Mouse (Mus musculus) frontal cortex, postnatal 25 days (tissue): ENCODE results near the gene Zxdc.

ENCODE experiments used
- DNase-seq, 2 experiments: peaks; one replicate each; pipeline ENCODE4 v3.0.0; 2022; ENCODE audit warnings: low spot score in 2 of 2

Zxdc gene

DNA sequence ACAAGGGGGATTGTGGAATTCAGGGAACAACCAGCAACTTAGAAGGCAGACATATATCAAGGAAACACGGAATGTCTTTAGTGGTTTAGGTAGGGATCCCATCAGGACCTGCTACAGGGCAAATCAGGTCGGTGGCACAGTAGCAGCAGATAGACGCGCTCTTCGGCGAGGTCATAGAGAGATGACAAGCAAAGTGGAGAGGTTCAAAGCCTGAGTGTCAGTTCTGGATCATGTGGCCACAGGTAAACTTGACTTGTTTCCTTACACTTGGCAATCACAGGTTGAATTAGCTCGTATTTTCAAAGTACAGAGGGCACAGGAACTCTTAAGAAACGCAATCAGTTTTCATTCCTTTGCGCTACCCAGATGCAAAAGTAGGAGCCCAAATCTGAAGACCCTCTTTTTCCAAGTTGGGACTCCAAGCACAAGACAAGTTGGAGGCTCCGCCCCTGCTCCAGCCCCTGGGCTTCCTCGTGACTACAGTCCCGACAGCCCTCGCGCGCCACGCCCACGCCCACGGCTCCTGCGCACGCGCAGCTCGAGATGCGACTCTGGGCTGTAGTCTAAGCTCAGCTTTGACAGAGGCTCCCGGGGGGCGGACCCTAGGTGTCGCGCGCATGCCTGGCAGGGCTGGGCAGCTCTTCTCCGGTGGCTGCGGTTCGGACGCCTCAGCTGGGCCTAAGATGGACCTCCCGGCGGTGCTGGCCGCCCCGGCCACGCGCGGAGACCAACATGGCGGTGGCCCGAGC is at the start of gene Zxdc:
Gene Zxdc, plus strand, starts transcription at position 517 of the 749 bp plus-strand sequence.
- DNase-seq, result peak; percentile 99 to 100

DNA sequence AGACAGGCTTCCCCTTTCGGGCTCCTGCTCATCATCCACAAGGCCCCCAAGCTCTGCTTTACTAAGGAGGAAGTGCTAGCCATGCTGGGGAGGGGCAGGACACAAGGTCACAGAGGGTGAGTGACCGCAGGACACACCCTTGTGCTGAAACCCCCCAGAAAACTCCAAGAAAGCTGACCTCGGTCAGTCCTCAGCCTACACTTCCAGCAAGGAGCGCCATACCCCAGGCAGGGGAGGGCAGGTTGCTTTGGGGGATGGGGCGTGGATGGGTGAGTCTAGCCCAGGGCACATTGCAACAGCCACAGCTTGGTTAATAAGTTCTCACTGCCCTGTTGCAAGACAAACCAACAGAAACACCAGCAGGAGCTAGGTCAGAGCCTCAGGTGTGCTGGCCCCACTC is 48.9 kb upstream of the Zxdc start:
- no peak for DNase-seq

DNA sequence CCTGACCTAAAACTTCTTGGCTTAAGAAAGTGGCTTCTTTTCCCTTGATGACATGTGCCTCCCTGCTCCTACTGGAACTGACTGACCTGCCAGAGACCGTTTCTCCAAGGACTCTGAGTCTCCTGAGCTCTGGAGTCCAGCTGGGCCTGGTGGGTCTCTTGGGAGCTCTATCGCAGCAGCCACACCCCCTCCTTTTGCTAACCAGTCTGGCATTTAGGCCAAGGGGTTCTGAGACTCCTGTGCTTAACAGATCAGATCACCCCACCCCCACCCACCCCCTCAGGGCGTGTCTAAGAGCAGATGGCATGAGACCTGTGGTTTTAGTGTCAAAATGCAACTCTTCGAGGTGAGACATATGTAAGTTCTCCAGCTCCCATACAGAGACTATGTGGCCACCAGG is 47.5 kb upstream of the Zxdc start:
- no peak for DNase-seq

DNA sequence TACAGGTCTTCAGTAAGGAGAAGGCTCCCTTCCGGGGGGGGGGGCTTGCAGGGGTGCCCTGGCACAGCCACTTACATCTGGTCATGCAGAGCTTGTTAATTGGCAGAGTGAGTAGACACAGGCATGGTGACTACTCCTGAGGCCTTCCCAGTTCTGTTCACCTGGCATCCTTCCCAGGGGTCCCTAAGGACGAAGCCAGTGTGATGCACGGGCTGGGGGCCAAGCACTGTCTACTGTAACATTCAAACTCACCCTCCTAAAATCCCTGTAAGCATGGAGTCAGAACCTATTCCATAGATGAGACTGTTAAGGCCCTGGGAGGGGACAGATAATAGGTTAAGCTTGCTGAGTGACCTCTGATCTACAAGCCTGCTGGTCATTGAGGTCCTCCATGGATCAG is 45.3 kb upstream of the Zxdc start:
- no peak for DNase-seq

DNA sequence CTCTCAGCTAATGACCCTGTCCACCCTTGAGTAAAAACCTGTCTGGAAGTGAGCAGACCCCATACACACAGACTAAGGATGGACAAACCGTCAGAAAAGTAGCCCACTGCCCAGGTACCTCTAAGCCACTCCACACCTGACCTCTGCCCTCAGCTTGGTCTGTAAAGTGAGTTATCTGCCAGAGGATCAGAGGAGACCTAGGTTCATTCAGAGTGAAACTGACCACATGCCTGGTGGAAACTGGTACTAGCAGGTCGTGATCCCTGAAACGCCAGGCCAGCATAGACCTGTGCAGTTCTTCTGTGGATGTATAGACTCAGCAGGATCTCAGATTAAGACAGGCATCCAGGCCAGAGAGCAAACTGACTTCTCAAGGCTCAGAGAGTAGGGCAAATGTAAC is 44.8 kb upstream of the Zxdc start:
- no peak for DNase-seq

DNA sequence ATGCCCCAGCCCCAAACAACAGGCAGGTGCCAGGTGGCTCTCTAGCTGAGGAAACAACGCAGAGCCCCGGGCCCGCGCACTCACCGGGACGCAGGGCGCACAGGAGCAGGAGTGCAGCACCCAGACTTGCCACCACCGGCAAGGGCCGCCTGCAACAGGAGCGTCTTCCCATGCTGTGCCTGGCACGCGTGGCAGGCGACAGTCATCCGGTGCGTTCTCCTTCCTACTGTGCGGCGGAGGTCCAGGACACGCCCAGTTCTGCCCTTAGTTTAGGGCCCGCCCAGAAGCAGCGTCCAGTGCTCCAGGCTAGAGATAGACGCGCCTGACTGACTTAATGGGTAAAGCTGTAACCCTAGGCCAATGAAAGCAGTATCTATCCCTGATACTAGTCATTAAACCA is 44.3 kb upstream of the Zxdc start, which contains the start of gene Chst13:
Gene Chst13, minus strand, starts transcription at position 195 of the 400 bp plus-strand sequence.
- no peak for DNase-seq

DNA sequence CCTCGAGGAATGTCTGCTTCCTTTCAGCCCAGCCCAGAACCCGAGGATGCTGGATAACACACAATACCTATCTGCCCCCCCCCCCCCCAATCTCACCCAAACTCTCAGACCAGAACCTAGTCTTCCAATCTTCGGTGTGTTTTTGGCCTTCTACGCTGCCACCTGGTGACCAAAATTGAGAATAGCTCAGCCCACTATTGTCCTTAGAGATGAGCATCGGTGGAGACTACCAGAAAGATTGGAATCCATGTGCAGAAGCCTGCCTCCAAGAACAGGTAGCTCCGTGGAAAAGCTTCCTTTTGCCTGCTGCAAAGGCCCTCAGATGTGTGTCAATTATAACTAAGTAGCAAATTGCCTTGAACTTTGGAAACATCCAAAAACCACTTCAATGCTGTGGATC is 41.6 kb upstream of the Zxdc start:
- DNase-seq, result no peak

DNA sequence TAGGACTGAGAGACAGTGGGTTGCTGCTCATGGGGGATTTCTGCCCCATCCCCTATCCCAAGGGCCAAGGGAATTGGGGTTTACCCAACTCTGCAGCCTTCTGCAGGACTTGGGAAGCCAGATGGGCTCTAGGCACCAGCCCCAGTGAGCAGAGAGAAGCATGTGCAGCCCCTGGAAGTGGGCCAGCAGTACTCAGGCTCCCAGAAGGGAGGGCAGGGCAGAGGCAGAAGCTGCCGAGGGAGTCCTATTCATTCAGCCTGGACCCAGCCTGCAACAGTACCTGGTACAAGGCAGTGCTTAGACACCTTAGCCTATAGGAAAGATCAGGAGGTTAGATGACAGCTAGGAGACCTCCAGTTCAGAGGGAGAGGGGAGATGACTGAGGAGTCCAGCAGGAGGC is 39.3 kb upstream of the Zxdc start:
- DNase-seq, result no peak

DNA sequence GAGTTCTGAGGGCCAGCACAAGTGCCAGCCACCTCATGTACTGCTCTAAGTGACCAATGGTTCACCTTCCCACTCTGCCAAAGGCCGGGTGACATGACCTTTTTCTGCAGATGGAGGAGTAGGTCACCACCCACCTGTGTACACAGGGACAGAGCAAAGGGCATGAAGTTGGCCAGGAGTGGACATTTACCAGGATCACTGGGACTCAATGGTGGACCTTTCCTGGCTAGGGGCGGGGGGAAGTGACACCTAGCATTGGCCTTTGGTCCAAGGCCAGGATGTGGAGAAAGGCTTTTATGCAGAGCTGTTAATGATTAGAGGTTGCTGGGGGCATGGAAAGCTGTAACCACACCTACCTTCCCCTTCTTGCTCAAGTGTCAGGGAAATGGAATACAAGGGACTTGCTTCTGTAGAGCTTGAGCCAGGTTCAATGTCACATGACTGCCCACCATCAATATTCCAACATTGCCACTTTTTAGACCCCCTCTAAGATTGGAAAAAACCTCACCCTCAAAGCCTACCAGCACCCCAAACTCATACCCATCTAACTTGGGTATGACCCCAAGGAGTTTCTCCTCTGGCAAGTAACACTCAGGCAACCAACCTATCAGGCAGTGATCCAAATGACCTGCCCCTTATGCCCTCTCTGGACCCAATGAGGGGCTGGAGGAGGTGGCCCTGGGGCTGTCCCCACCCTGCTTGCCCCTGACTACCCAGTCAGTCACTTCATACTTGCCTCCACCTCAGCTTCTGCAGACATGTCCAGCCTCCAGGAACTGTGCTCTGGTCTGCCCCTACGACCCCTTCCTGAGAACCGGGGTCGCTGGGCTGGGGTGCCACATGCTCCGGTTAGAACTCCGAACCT is 36.5 kb upstream of the Zxdc start, which contains the start of gene Uroc1:
Gene Uroc1, plus strand, starts transcription at position 724 of the 865 bp plus-strand sequence.
- DNase-seq, result no peak

DNA sequence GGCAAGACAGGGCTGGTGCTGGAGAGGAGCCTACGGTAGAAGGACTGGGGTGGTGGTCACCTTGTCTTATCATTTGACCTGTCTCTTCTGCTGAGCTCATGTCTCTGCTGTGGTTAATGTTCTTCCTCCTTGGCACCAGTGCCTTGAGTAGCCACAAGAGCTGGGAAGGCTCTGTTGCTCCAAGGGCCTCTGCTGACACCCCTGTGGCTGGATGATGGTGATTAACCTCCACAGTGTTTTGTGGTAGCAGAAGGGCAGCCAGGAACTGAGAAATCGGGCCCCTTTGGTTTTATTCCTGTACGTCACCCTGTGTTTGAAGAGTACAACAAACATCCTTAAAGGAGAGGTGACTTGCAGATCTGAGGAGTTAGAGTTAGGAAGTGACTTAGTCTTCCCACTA is 35.0 kb upstream of the Zxdc start:
- no peak for DNase-seq

DNA sequence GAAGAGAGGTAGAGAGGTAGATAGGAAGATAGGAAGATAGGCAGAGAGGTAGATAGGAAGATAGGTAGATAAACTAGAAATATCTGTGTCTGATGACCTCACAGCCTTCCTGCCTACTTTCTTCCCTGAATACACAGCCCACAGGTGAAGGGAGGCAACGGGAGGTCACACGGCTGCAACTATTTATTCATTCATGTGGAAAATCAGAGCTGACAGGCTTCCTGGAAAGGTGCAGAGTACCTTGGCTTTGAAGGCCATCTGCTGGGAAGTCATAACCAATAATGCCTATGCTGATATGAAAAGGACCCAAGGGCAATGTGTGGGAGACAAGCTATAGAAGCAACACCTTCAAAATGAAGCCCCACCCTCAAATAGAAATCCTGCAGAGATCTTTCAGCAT is 26.9 kb upstream of the Zxdc start:
- DNase-seq, result no peak

DNA sequence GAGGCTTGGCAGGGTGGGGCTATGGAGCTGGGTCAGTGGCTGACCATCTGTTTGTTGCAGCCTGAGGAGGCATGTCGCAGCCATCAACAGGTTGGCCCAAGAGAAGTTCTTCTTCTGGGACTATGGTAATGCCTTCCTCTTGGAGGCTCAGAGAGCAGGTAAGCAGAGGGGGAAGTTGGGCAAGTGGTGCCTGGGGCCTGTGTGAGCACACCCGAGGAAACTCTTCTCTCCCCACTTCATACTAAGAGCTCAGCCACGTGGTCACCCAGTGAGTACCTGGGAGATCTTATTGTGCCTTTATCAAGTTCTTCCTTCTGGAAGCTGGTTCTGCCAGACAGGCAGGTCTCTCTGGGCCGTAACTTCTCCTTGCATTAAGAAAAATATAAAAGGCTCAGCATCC is 22.1 kb upstream of the Zxdc start:
- no peak for DNase-seq

DNA sequence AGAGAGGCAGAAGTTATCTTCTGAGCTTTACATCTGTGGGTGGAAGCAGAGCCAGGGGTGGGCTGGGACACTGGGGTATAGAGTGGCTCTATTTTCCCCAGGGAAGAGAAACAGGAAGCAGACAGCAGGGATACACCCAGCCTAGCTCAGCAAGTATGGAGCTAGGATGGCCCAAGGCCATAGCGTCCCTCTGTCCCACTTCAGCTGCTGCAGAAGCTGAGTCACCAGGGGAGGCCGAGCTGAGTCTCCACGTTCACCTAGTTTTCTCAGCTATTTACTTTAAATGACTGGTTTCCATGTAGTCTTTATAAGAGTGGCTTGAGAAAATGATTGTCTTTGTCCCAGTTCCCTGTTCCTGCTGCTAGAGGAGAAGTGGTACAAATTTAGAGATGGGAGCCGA is 20.8 kb upstream of the Zxdc start:
- DNase-seq, result no peak

DNA sequence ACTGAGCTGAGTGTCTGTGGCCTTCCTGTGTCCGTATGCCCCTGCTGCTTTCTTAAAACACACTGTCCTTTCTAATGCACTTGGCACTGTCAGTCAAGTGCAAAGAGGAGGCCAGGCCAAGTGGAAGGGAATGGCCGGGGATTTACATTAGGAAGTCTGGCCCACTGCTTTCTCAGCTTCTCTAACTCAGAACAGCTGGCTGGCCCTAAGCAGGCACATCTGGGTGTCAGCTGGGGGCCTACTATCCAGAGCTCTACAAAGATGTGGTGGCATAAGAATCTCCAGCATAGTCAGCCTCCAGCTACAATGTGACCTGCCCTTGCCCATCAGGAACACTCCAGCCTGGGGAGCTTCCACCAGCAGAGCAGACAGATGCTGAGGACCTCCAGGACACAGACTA is 19.3 kb upstream of the Zxdc start:
- DNase-seq, result no peak

DNA sequence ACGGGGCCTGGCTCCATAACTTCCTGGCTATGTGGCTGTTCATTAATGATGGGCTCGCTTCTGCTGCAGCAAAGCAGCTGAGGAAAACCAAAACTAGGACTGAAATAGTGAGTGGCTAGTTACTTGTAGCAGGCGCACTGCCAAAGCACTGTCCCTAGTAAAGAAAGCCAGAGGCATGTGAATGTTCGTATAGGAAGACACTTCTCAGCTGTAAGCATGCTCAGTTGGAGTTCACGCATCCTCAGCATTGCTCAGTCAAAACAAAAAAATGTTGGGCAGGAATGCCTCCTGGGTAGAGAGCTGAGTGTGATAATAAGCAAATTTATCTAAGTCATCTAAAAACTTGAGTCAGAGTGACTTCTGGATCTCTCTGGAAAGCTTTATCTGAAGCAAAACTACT is 11.2 kb upstream of the Zxdc start:
- DNase-seq, result no peak

DNA sequence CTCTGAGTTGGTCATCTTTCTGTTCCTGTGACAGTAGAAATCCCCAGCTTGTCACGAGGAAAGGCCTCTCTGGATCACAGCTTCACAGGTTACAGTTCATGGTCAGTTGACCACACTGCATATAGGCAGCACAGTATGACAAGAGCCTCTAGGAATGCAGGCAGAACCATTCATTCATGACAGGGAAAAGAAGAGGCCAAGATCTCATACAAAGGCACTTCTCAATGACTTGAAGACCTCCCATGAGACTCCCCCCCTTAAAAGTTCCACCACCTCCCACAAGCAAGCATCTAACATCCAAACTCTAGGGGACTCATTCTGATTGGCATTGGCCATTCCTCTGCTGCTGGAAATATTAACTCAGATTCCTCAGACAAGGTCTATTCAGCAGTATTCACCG is 9.8 kb upstream of the Zxdc start:
- DNase-seq, result no peak

DNA sequence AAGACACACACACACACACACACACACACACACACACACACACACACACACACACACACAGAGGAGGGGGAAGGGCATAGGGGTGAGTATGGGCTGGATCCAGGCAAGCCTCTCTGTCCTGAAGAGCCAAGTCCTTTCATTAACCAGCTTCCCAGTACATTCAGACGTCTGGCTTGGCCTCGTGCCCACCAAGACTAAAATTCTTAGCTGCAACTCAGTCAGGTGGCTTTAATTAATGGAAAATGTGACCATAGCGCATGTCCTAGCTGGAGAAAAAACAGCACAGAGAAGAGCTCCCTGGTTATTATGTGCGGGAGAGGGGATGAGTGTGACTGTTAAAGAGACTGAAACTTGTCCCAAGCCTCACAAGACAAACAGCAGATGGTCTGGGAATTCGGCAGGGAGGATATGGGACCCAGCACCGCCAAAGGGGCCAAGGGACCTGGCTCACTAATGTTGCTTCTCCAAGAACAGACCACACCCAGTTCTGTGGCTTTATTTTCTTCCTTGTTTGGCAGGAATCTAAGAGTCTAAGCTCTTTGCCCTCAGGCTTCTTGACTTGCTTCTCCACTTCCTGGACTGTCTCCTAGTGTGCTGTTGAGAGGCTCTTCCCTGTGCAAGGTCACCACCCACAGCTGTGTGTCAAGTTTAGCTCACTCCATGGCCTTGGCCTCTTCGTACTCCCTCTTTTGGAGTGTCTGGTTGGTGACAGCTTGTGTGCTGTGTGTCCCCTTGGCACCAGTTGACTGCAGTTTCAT is 9.1 kb upstream of the Zxdc start:
- DNase-seq, result no peak

DNA sequence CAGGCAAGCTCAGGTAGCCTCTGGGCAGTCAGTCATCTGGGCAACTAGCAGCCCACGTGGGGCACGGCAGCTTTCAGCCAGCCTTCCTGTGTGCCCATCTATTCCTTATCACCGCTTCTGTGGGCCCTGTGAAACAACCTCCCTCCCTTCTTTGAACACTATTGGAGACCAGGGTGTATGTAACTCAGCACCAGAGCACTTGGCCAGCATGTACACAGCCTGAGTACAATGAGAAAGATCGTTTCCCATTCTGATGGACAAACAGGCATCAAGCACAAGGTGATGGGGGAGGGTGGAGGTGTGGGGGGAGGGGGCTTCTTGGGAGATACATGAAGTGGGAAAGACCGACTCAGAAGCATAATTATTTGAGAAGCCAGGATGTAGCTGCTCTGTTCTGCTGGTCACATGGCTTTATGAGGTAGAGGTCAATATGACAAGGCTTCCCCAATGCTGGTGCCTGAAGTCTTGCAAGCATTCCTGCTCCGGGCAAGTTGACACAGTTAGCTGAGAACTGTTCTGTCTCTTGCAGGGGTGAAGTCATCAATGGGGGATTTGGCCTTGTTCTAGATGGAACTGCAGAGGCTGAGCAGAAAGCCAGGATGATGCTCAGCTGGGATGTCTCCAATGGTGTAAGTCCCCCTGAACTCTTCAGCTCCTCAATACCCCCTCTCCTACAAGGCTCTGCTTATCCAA is 8.2 kb upstream of the Zxdc start:
- no peak for DNase-seq

DNA sequence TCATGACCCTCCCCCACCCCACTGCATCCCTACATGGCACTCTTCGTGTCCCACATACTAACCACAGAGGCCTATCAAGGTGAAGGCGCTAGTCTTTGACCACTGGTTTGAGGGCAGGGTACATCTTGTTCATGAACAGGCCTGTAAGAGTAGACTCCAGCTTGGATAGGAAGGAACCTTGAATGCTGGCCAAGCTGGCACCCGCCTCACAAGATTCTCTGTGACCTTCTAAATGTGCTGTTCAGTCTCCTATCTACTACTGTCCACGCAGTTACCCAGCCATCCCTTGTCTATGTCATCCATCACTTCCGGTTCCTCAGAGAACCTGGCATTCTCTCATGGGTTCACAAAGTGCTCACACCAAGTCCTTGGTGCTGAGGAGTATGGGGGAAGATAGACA is 6.0 kb upstream of the Zxdc start:
- DNase-seq, result no peak

DNA sequence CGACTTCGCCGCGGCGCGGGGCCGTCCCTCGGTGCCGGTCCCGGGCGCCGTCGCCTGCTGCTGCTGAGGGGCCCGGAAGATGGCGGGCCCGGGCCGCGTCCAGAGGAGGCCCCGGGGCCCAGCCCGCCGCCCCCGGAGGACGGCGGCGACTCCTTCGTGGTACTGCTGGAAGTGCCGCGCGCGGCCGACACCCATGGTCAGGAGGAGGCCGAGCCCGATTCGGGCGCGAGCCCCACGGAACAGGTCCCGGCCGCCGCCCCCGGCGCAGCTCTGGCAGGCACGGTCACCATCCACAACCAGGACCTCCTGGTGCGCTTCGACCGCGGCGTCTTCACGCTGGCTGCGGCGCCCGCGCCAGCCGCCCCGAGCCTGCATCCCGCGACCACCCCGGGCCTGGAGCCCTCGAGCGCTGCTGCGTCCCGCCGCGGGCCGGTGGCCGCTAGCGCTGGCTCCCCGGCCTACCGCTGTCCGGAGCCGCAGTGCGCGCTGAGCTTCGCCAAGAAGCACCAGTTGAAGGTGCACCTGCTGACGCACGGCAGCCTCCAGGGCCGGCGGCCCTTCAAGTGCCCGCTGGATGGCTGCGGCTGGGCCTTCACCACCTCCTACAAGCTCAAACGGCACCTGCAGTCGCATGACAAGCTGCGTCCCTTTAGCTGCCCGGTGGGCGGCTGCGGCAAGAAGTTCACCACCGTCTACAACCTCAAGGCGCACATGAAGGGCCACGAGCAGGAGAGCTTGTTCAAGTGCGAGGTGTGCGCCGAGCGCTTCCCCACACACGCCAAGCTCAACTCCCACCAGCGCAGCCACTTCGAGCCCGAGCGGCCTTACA is 647 bp downstream of the Zxdc start:
- peak; percentile 22 to 23 for DNase-seq

DNA sequence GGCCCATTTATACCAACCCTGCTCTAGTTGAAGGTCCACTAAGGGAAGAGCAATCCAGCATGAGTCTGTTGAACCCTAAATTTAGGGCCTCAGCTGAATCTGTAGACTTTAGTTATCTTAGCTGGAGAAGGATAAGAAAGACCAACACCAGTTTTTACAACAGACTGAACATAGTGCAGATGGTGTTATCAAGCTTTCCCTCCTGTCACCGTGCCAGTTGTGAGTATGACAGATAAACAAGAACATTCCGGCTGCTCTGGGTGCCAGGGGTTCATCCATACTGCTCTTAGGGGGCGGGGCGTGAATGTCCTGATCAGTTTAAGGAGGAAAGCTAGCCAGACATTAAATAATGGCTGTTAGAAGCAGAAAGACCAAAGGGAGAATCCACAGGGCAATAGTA is 5.4 kb downstream of the Zxdc start:
- no peak for DNase-seq
